Mouse (Mus musculus) gonadal fat pad, adult 2 months (tissue): ENCODE data around the gene Yjefn3. TPM values are rescaled to one million over a fixed set of nuclear protein-coding genes. Genes with fewer than 3 reads are reported as not detected.
A peak's percentile ranks its signal among the peaks of the same experiment; 100 is the strongest.

Experiments
- DNase-seq: peaks from one replicate; pipeline ENCODE4 v3.0.0-alpha.2; 2012; ENCODE audit warnings: low read depth
- polyA plus RNA-seq: library from polyadenylated mRNA; depleted of rRNA; stranded (reverse); fragments of >200 nt; gene quantifications from 2 replicates; pipeline ENCODE4 v1.2.3, GENCODE M21; 2012

Yjefn3 gene
- polyA plus RNA-seq, 1 experiment: 4.8 TPM

DNA sequence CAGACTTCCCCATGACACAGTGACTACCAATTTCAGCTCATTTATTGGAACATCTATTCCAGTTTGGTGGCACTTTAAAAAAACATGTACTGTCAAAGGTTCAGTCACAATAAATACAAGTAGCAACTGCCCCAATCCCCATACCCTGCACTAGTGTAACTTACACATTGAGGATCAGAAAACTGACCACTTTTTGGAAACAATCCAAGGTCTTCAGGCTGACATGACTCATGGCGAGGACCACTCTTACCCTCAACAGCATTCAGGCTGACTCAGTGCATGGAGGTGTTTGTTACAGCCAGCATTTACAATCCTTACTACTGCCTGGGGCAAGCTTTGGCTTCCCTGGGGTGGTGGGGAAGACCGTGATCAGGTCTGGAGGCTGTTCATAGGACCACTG, 4.6 kb upstream of the Yjefn3 start:
- no peak for DNase-seq

- no peak for DNase-seq
Measured at GRCm38 (mm10) chr8:69906260-69906659, 3.7 kb upstream of the Yjefn3 start.

DNA sequence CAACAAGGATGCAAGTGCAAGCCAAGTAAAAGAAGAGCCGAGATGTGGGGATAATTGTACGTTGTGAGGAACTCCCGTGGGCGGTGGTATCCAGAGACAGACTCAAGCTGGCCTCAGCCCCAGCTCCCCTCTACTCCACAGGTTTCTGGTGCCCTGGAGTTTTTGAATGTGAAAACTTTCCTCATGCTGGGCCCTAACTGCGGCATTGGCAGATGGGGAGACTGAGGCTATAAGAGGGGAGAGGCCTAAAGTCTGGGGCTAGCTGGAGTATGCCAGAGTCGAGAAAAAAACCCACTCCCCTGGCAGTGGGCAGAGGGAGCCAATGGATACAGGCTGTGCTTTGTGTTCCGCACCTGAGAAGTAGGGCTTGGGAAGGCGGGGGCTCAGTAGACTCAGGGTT, 1.6 kb upstream of the Yjefn3 start:
- DNase-seq: no peak

DNA sequence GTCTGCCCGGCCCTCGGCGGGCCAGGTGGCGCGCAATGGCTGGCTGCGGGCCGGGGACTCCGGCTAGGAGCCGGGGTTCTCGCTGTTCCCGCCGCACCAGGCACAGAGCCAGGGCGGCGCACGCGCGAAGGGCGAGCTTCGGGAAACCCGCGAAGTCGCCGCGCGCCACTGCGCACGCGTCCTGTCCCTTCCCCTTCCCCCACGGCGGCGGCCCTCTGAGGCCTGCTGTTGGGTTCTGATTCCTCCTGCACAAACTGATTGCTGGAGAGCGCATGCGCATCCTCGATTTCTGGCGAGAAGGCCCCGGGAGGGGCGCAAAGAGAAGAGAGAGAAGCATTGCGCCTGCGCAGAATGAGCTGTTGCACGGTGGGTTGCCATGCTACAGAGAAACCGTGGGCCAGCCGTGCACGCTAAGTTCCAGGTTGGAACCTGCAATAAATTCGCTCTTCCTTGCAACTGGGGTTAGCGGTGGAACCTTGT, 591 bp upstream of the Yjefn3 start:
- DNase-seq: peak; percentile 70

- peak; percentile 56 for DNase-seq
Measured at GRCm38 (mm10) chr8:69901484-69902162, 889 bp downstream of the Yjefn3 start.

DNA sequence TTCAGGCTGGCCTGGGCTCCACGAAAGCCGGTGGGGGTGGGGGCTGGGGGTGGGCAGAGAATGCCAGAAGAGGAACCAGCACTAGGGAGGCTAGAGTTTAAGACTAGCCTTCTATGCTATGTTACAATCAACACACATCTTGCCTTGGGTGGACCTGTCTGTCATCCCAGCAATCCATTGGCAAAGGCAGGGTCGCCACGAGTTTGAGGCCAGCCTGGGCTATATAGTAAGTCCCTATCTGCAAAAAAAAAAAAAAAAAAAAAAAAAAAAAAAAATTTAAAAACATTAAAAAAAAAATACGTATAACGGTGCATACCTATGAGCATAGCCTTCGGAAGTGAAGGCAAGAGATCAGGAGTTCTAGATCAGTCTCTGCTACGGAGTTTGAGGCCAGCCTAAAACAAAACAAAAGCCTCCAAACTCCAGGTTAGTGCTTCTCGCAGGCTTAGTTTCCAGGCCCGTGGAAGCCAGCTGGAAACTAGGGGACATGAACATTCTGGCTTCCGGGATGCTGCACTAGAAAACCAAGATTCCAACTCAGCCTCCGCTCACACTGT, 1.5 kb downstream of the Yjefn3 start:
- no peak for DNase-seq

GRCm38 (mm10) chr8:69899876-69900275, 2.6 kb downstream of the Yjefn3 start:
- no peak for DNase-seq

DNA sequence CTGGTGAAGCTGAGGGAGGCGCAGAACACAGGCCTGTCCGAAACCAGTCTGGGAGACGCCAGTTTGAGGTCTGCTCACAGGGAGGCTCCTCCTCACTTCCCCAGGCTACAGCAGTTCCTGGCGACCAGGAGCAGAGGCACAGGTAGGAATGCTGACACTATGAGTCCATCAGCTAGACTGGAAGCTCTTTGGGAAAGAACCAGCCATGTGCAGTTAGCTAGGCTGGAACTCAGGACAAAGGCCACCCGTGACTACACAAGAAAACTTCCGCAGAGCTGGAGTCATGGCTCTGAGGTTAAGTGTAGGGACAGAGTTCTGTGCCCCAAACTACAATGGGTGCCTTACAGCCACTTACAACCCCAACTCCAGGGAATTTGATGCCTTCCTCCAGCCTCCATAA, 4.7 kb downstream of the Yjefn3 start:
- no peak for DNase-seq

GRCm38 (mm10) chr8:69895772-69896451, 6.6 kb downstream of the Yjefn3 start:
- DNase-seq: no peak

- DNase-seq: no peak
Measured at GRCm38 (mm10) chr8:69894836-69895332, 7.6 kb downstream of the Yjefn3 start.

DNA sequence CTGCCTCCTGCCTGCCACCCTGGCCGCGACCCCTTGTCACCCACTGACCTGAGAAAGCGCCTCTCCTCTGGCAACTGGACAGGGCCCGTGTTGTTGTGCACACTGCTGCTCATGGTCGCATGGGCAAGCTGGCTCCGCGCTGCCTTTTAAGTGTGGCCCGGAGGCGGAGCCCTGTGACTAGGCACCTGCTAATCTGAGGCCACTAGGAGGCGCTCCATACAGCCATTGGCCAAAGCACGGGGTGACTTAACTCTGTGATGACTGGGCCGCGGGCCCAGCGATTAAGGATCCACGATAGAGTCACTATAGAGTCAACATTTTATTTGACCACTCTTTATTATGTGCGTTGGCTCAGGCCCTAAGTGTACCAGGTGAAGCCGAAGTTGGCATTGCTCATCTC, 8.6 kb downstream of the Yjefn3 start:
- DNase-seq: no peak

DNA sequence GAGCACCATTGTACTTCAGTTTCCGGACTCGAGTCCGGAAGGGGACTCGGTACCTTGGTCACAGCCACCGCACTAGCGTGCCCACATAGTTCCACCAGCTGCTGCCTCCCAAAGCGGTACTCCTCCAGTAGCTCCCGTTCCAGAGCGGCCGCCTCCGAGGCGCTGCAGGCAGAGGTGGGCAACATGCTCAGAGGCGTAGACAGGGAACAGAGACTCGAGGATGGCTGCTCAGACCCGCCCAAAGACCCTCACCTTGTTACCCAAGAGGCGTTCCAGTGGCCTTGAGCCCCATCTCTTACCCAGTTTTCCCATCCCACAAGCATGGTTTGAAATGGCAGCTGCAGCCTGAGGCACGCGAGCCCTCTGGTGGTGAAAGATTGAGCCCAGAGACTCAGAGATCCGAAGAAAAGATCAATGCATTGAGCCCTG, 11.7 kb downstream of the Yjefn3 start:
- DNase-seq: no peak

DNA sequence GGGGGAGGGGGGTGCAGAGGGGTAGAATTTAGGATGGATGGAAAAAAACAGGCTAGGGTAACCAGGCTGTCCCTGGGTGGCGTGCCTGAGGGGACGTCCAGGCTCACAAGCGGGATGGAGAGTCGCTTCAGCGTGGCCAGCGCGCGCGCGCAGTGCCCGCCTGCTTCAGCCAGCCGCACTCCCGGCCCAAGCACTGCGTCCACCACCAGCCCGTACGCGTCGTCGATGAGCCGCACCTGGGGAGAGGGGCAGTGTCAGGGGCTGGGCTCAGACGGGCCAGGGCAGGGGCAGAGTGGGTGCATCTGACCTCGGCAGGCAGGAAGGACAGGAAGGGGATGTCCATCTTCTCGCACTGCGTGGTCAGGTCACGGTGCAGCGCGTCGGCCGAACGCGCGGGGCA, 13.6 kb downstream of the Yjefn3 start:
- DNase-seq: no peak

- no peak for DNase-seq
Measured at GRCm38 (mm10) chr8:69888244-69888866, 14.2 kb downstream of the Yjefn3 start.

GRCm38 (mm10) chr8:69887289-69888243, 14.9 kb downstream of the Yjefn3 start, which contains the start of gene Cilp2:
Gene Cilp2, minus strand, starts transcription at chr8:69887687.
- no peak for DNase-seq

DNA sequence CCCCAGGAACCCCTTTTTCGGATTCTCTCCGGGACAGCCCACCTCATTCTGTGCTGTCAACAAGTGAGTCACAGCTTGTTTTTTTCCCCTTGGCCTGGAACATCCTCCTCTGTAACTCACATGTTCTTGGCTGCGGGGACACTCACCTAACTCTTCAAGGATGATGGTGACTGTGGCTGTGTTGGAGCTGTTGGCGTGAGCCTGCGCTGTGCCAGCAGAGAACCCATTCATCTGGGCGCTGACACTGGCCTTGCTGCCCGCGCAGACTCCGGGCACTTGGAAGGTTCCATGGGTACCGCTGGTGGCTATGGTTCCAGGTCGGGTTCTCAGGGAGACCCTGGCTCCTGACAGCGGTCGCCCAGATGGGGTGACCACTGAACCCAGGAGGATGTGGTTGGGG, 18.4 kb downstream of the Yjefn3 start:
- DNase-seq: no peak

- no peak for DNase-seq
Measured at GRCm38 (mm10) chr8:69882833-69883600, 19.5 kb downstream of the Yjefn3 start.

DNA sequence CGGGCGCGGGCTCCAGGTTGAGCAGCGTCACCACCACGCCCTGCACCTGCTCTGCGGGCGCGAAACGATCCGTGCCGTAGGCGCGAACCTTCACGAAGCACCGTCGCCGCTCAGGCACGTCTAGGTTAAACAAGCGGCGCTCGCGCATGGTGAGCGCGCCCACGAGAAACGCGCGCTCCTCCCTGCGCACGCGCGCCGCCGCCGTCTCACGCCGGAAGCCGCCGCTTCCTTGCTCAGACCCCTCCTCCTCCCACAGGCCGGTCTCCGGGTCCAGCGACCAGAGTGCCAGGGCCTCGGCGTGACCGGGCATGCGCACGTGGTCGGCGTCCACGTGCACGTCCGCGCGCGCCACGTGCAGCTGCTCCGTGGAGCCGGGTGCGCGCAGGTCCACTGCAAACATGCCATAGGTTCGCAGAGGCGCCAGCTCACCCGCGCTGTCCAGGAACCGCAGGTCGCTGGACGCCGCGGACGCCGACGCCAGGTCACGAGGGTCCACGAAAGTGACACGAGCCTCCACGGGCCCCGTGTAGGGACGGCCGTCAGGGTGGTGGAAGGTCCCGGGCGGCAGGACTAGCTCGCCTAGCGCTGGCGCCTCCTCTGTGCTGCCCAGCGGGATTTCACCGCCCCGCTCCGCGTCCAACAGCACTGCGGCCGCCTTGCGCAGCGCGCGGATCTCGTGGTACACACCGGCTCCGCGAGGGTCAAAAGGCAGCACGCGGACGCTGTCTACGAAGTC, 20.3 kb downstream of the Yjefn3 start:
- DNase-seq: no peak

DNA sequence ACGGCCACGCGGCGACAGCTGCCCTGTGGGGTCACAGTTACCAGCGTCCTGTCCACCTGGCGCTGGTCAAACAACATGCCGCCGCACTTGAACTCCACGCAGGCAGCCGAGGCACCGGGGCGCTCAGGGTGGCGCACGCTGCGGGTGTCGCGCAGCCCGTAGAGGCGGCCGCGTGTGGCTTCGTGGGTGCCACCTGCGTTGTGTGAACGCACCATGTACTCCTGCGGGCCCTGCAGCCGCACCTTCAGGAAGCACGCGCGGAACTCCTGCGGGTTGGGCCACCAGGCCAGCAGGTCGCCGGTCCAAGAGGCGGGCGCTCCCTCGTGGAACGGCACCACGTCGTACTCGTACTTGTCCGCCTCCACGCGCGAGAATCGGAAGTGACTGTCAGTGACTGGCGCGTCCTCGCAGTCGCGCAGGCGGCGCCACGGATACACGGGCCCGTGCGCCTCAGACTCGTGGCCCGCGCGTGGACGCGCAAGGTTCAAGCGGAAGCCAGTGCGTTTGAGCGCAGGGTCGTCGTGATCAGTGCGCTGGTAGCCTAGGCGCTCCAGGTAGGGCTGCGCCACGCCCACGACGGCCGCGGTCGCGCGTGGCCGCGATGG, 21.1 kb downstream of the Yjefn3 start:
- no peak for DNase-seq
